Mouse (Mus musculus): ENCODE data around the gene Ptpre. TPM values are rescaled to one million over a fixed set of nuclear protein-coding genes. Genes with fewer than 3 reads are reported as not detected.
"Not testable (repeated sequence)": the region's sequence is repeated elsewhere in the genome, so short reads cannot be mapped to it uniquely, and the experiment has no call there.

The Ptpre gene
- polyA plus RNA-seq, 1 experiment: 21.2 TPM

DNA sequence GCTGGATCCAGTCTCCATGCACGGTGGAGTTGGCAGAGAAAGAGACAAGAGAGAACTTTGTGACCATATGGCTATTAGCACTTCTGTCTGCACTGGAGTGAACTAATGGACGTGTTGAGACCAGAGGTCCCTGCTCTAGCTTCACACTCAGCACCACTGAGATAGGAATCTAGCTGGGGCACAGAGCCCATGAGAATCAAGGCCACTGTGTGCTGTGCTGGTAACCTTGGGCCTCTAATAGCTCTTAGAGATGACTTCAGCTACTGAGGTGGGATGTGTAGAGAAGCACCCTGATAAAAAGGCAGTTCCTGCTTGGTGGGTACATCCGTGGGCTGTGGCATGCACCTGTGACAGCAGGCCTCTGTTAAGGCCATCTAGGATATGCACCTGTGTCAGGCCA is 136.3 kb downstream of the Ptpre start:
- WGBS: 34% methylated on average over 3 of the region's 3 CpGs
- Histone ChIP-seq H3K27ac (ENCODE audit: insufficient read depth, low read length) (no peak overlapping the region), H3K4me1 (ENCODE audit: control insufficient read depth, insufficient read depth, low read length) (no peaks in the 10 kb centered on the region), H3K4me3 (replicated peaks; ENCODE audit: insufficient read depth, low read depth, low read length) (no peak overlapping the region), H3K27me3 (ENCODE audit: control insufficient read depth, insufficient read depth, low read length) (no peaks in the 10 kb centered on the region)
- TF ChIP-seq POLR2A (IDR thresholded peaks at IDR 0.05; ENCODE audit: borderline replicate concordance, insufficient read depth, low read length) (no peak), CTCF (IDR thresholded peaks at IDR 0.05; ENCODE audit: borderline replicate concordance, insufficient read depth, low read depth, low read length) (no peak)
- DNase-seq: no peak

- Histone ChIP-seq H3K27me3 (ENCODE audit: control insufficient read depth, insufficient read depth, low read length) (no peaks in the 10 kb centered on the region), H3K4me3 (replicated peaks; ENCODE audit: insufficient read depth, low read depth, low read length) (no peak overlapping the region), H3K4me1 (ENCODE audit: control insufficient read depth, insufficient read depth, low read length) (no peaks in the 10 kb centered on the region), H3K27ac (ENCODE audit: insufficient read depth, low read length) (no peak overlapping the region)
- TF ChIP-seq POLR2A (IDR thresholded peaks at IDR 0.05; ENCODE audit: borderline replicate concordance, insufficient read depth, low read length) (no peak), CTCF (IDR thresholded peaks at IDR 0.05; ENCODE audit: borderline replicate concordance, insufficient read depth, low read depth, low read length) (no peak)
- DNase-seq: no peak
- WGBS: 45% methylated on average over 8 of the region's 8 CpGs
Measured at GRCm38 (mm10) chr7:135676722-135677121, 139.4 kb downstream of the Ptpre start.

DNA sequence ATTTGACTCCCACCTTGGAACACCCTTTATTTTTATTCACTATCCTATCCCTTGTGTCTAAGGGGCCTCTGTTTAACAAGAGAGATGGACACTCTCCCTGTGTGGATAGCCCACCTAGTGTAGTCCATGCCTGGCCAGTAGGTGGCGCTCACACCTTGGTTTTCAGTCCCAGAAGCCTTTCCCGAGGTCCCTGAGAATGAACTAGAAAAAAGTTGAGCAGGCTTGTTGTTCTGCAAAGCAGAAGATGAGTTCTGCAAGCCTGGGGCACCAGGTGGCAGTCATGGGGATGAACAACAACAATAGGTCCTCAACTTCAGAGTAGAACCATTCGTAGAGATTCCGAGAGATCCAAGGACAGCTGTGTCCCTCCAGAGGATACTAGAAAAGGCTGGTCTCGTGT is 143.1 kb downstream of the Ptpre start:
- no peak overlapping the region for H3K27ac ChIP-seq (ENCODE audit: insufficient read depth, low read length)
- peak; percentile 38; the same call in 1 of the 2 replicates for TF ChIP-seq CTCF (IDR thresholded peaks at IDR 0.05; ENCODE audit: borderline replicate concordance, insufficient read depth, low read depth, low read length)
- TF ChIP-seq POLR2A (IDR thresholded peaks at IDR 0.05; ENCODE audit: borderline replicate concordance, insufficient read depth, low read length): no peak
- WGBS: 69% methylated on average over 5 of the region's 5 CpGs
- H3K27me3 ChIP-seq (ENCODE audit: control insufficient read depth, insufficient read depth, low read length): no peaks in the 10 kb centered on the region
- H3K4me1 ChIP-seq (ENCODE audit: control insufficient read depth, insufficient read depth, low read length): no peaks in the 10 kb centered on the region
- no peak overlapping the region for H3K4me3 ChIP-seq (replicated peaks; ENCODE audit: insufficient read depth, low read depth, low read length)
- no peak for DNase-seq

GRCm38 (mm10) chr7:135684098-135684497 is 146.8 kb downstream of the Ptpre start:
- H3K4me3 ChIP-seq (replicated peaks; ENCODE audit: insufficient read depth, low read depth, low read length); DNase-seq; H3K27ac ChIP-seq (ENCODE audit: insufficient read depth, low read length); H3K27me3 ChIP-seq (ENCODE audit: control insufficient read depth, insufficient read depth, low read length); H3K4me1 ChIP-seq (ENCODE audit: control insufficient read depth, insufficient read depth, low read length): not testable (repeated sequence)
- WGBS: 41% methylated on average over 4 of the region's 4 CpGs

DNA sequence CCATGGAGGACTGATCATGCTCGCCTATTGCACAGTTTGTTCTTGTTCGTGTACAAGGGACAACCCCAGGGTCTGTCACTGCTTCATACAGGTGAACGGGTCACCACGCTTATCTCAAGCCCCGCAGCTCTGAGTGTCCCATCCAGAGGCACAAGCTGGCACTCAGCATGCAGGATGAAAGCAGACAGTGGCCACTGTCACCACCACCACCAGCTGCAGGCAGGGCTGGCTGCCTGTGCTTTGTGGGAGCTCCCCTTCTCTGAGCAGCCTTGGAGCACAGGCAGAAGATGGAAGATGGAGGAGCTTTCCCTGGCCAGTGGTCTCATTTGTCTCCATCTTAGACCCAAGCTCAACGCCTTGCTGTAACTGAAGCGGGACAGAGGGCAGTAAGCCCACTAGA is 147.7 kb downstream of the Ptpre start:
- TF ChIP-seq CTCF (IDR thresholded peaks at IDR 0.05; ENCODE audit: borderline replicate concordance, insufficient read depth, low read depth, low read length): no peak
- no peak for TF ChIP-seq POLR2A (IDR thresholded peaks at IDR 0.05; ENCODE audit: borderline replicate concordance, insufficient read depth, low read length)
- DNase-seq: no peak
- Histone ChIP-seq H3K27ac (ENCODE audit: insufficient read depth, low read length) (no peak overlapping the region), H3K27me3 (ENCODE audit: control insufficient read depth, insufficient read depth, low read length) (no peaks in the 10 kb centered on the region), H3K4me1 (ENCODE audit: control insufficient read depth, insufficient read depth, low read length) (no peaks in the 10 kb centered on the region), H3K4me3 (replicated peaks; ENCODE audit: insufficient read depth, low read depth, low read length) (no peak overlapping the region)
- WGBS: 81% methylated on average over 7 of the region's 7 CpGs

DNA sequence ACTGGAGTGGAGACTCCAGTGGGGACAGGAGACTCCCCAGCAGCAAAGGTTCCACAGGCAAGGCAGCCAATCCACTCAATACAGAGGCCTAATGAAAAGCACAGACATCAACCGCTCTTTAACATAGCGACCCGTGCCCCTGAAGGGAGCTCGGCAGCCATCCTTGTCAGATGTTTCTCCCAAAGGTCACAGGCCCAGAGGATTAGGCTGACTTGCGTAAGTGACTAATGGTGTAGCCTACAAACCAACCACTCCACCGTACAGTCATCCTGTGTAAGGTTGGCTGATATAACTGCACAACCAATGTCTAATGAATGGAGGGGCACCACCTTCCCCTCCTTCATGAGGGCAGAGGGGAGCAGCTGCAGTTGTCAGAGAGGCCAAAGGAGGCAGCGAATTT is 152.1 kb downstream of the Ptpre start:
- Histone ChIP-seq H3K27me3 (ENCODE audit: control insufficient read depth, insufficient read depth, low read length) (no peaks in the 10 kb centered on the region), H3K4me3 (replicated peaks; ENCODE audit: insufficient read depth, low read depth, low read length) (no peak overlapping the region), H3K4me1 (ENCODE audit: control insufficient read depth, insufficient read depth, low read length) (no peaks in the 10 kb centered on the region), H3K27ac (ENCODE audit: insufficient read depth, low read length) (no peak overlapping the region)
- TF ChIP-seq CTCF (IDR thresholded peaks at IDR 0.05; ENCODE audit: borderline replicate concordance, insufficient read depth, low read depth, low read length) (no peak), POLR2A (IDR thresholded peaks at IDR 0.05; ENCODE audit: borderline replicate concordance, insufficient read depth, low read length) (no peak)
- no peak for DNase-seq
- WGBS: 93% methylated on average over 7 of the region's 7 CpGs

DNA sequence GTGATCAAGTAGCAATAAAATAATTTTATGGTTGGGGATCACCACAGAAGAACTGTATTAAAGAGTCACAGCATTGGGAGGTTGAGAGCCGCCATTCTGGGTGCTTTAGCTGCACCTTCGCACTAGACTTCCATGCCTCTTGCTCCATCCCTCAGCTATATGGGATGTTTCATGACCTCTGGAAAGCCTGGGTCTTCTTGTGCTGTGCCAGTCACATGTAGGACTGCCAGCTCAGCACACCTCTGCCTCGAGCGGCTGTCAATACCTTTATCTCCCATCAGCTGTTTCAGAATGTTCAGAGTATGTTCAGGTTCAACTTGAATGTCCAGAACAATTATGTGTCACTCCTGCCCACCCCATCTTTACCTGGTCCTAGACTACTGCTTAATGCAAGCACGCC is 154.7 kb downstream of the Ptpre start:
- Histone ChIP-seq H3K4me3 (replicated peaks; ENCODE audit: insufficient read depth, low read depth, low read length) (no peak overlapping the region), H3K27ac (ENCODE audit: insufficient read depth, low read length) (no peak overlapping the region), H3K4me1 (ENCODE audit: control insufficient read depth, insufficient read depth, low read length) (no peaks in the 10 kb centered on the region; the same call in 1 of the 2 replicates), H3K27me3 (ENCODE audit: control insufficient read depth, insufficient read depth, low read length) (no peaks in the 10 kb centered on the region)
- no peak for DNase-seq
- 96% methylated on average over 5 of the region's 5 CpGs for WGBS
- TF ChIP-seq POLR2A (IDR thresholded peaks at IDR 0.05; ENCODE audit: borderline replicate concordance, insufficient read depth, low read length) (no peak), CTCF (IDR thresholded peaks at IDR 0.05; ENCODE audit: borderline replicate concordance, insufficient read depth, low read depth, low read length) (no peak)

DNA sequence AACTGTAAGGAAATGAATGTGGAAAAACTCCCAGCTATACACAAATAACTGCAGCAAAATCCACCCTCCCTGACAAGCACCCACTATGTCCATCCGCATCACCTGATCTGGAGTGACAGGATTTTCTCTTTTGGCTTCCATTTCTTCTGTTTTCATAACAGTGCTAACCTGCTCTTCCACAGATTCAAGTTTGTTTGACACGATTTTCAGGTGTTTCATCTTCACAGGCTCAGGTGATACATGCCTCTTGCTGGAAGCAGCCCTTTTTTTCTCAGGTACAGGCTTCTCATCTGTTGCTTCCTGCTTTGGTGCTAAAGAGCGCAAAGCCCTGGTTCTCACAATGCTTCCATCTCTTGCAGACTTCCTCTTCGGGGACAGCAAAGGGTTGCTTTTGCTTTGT is 156.8 kb downstream of the Ptpre start:
- Histone ChIP-seq H3K27me3 (ENCODE audit: control insufficient read depth, insufficient read depth, low read length) (no peaks in the 10 kb centered on the region), H3K27ac (ENCODE audit: insufficient read depth, low read length) (no peak overlapping the region), H3K4me3 (replicated peaks; ENCODE audit: insufficient read depth, low read depth, low read length) (no peak overlapping the region), H3K4me1 (ENCODE audit: control insufficient read depth, insufficient read depth, low read length) (no peaks in the 10 kb centered on the region; the same call in 1 of the 2 replicates)
- TF ChIP-seq POLR2A (IDR thresholded peaks at IDR 0.05; ENCODE audit: borderline replicate concordance, insufficient read depth, low read length): no peak
- TF ChIP-seq CTCF (IDR thresholded peaks at IDR 0.05; ENCODE audit: borderline replicate concordance, insufficient read depth, low read depth, low read length): no peak
- WGBS: 96% methylated on average over 4 of the region's 4 CpGs
- DNase-seq: no peak
